Mouse (Mus musculus) CH12.LX (cell line): ENCODE results near the gene Ackr4. TPM values are rescaled to one million over a fixed set of nuclear protein-coding genes. Genes with fewer than 3 reads are reported as not detected.

Source experiments
- DNase-seq: peaks from one replicate; pipeline ENCODE4 v3.0.0-alpha.2; 2013; ENCODE audit errors: extremely low read depth
- H3K27ac ChIP-seq: 2 replicates; pipeline ENCODE4 v1.5.1; 2012; ENCODE audit warnings: low read depth, mild to moderate bottlenecking, control low read depth, moderate library complexity; ENCODE audit not compliant: insufficient read depth
- H3K27me3 ChIP-seq: replicated peaks from 2 replicates; pipeline ENCODE3; 2012; ENCODE audit warnings: inconsistent platforms
- H3K36me3 ChIP-seq, 2 experiments: replicated peaks in 1 of 2; 2 replicates each; pipeline versions ENCODE3 to v1.6.1; 2012; ENCODE audit warnings: inconsistent platforms in 1 of 2, low read length in 1 of 2, mild to moderate bottlenecking in 1 of 2, mixed read lengths in 1 of 2, moderate library complexity in 1 of 2; ENCODE audit not compliant: control insufficient read depth in 1 of 2, insufficient read depth in 1 of 2
- H3K4me1 ChIP-seq, 2 experiments: 2 replicates each; pipeline ENCODE4 v1.6.1; 2012; ENCODE audit warnings: inconsistent platforms in 1 of 2, moderate library complexity in 1 of 2; ENCODE audit not compliant: insufficient read depth in 2 of 2, control insufficient read depth in 1 of 2
- H3K4me2 ChIP-seq: 2 replicates; pipeline ENCODE4 v1.6.1; 2012; ENCODE audit warnings: low read depth, mild to moderate bottlenecking, control low read depth; ENCODE audit not compliant: poor library complexity, insufficient read depth, severe bottlenecking
- H3K4me3 ChIP-seq, 3 experiments: fragments of 150-350 bp in 1 of 3; sonication (generic) in 1 of 3; replicated peaks in 1 of 3; 2 replicates each; pipeline versions ENCODE3 to v1.5.1; 2011 to 2012; ENCODE audit warnings: low read depth in 2 of 3, low read length in 2 of 3, mild to moderate bottlenecking in 2 of 3, moderate library complexity in 2 of 3, control low read depth in 1 of 3, improper control_type of control experiment in 1 of 3, inconsistent platforms in 1 of 3, mixed read lengths in 1 of 3; ENCODE audit not compliant: poor library complexity in 1 of 3
- H3K79me2 ChIP-seq: replicated peaks from 2 replicates; pipeline ENCODE4 v1.6.1; 2012; ENCODE audit warnings: mild to moderate bottlenecking, moderate library complexity; ENCODE audit not compliant: control insufficient read depth, poor library complexity, insufficient read depth, severe bottlenecking; ENCODE audit errors: extremely low read depth
- H3K9ac ChIP-seq: 2 replicates; pipeline ENCODE4 v1.6.1; 2012; ENCODE audit warnings: low read depth, mild to moderate bottlenecking, control low read depth, moderate library complexity; ENCODE audit not compliant: insufficient read depth
- H3K9me3 ChIP-seq: replicated peaks from 2 replicates; pipeline ENCODE3; 2012; ENCODE audit warnings: low read length, inconsistent platforms, mixed read lengths
- BHLHE40 ChIP-seq: IDR thresholded peaks from 2 replicates; pipeline ENCODE4 v1.6.1; 2011; ENCODE audit warnings: mild to moderate bottlenecking, low read depth, low read length, improper control_type of control experiment
- EP300 ChIP-seq: IDR thresholded peaks from 2 replicates; pipeline ENCODE4 v1.6.1; 2011; ENCODE audit warnings: low read length, improper control_type of control experiment
- IRF4 ChIP-seq: IDR thresholded peaks from 2 replicates; pipeline ENCODE4 v1.6.1; 2014; ENCODE audit warnings: low read depth, mild to moderate bottlenecking, inconsistent platforms, low read length, improper control_type of control experiment
- JUN ChIP-seq: IDR thresholded peaks from 2 replicates; pipeline ENCODE4 v1.6.1; 2011; ENCODE audit warnings: low read depth, mild to moderate bottlenecking, low read length, improper control_type of control experiment, moderate library complexity; ENCODE audit not compliant: insufficient read depth
- JUND ChIP-seq: conservative IDR thresholded peaks from 2 replicates; pipeline ENCODE4 v1.6.1; 2011; ENCODE audit warnings: low read depth, low read length, improper control_type of control experiment
- MAFK ChIP-seq: IDR thresholded peaks from 2 replicates; pipeline ENCODE4 v1.6.1; 2011; ENCODE audit warnings: low read length, improper control_type of control experiment; ENCODE audit not compliant: insufficient replicate concordance
- MEF2A ChIP-seq: IDR thresholded peaks from 2 replicates; pipeline ENCODE4 v1.6.1; 2014; ENCODE audit warnings: low read depth, mild to moderate bottlenecking, inconsistent platforms, low read length, improper control_type of control experiment, borderline replicate concordance
- MXI1 ChIP-seq: IDR thresholded peaks from 2 replicates; pipeline ENCODE4 v1.6.1; 2011; ENCODE audit warnings: mild to moderate bottlenecking, low read depth, low read length, improper control_type of control experiment
- PAX5 ChIP-seq: IDR thresholded peaks from 2 replicates; pipeline ENCODE4 v1.6.1; 2012; ENCODE audit warnings: low read length, inconsistent platforms, mixed read lengths
- POLR2AphosphoS2 ChIP-seq: IDR thresholded peaks from 2 replicates; pipeline ENCODE4 v1.6.1; 2011; ENCODE audit warnings: low read depth, low read length, improper control_type of control experiment
- RCOR1 ChIP-seq: conservative IDR thresholded peaks from 2 replicates; pipeline ENCODE4 v1.6.1; 2012; ENCODE audit warnings: low read depth, mild to moderate bottlenecking, inconsistent platforms, low read length, improper control_type of control experiment
- TBP ChIP-seq: conservative IDR thresholded peaks from 2 replicates; pipeline ENCODE4 v1.6.1; 2011; ENCODE audit warnings: low read depth, low read length, improper control_type of control experiment
- USF1 ChIP-seq: IDR thresholded peaks from 2 replicates; pipeline ENCODE4 v1.6.1; 2014; ENCODE audit warnings: low read depth, mild to moderate bottlenecking, inconsistent platforms, low read length, improper control_type of control experiment
- ZC3H11A ChIP-seq: IDR thresholded peaks from 2 replicates; pipeline ENCODE4 v1.6.1; 2012; ENCODE audit warnings: low read depth, mild to moderate bottlenecking, inconsistent platforms, low read length, improper control_type of control experiment
- ZMIZ1 ChIP-seq: IDR thresholded peaks from 2 replicates; pipeline ENCODE4 v1.6.1; 2012; ENCODE audit warnings: low read depth, mild to moderate bottlenecking, inconsistent platforms, low read length, improper control_type of control experiment
- dilution Hi-C: fragments of 300-500 bp; cut with MboI; formaldehyde crosslinking; loops from 2 replicates; pipeline ENCODE4 v1.14.3; 2020; ENCODE audit warnings: low sequenced_read_pairs; ENCODE audit not compliant: extremely low pct_unique_long_range_greater_than_20kb, extremely low pct_ligation_motif_present
- in situ Hi-C: fragments of 300-500 bp; cut with MboI; formaldehyde crosslinking; loops from 3 replicates; pipeline ENCODE4 v1.14.3; 2019; ENCODE audit warnings: low sequenced_read_pairs, low pct_ligation_motif_present, low pct_unique_long_range_greater_than_20kb, mixed read lengths
- polyA plus RNA-seq: library from polyadenylated mRNA; unstranded; fragments of >175 nt; gene quantifications from 2 replicates; pipeline ENCODE4 v1.2.1, GENCODE M21; 2012; ENCODE audit warnings: low read depth; ENCODE audit not compliant: insufficient read length
- total RNA-seq, 2 experiments: library from RNA; depleted of rRNA; stranded (reverse); fragments of 300-350 nt in 1 of 2; fragments of >200 nt in 1 of 2; gene quantifications; 2 replicates each; pipeline ENCODE4 v1.2.3; 2012 to 2014

The Ackr4 gene
- total and polyA plus RNA-seq, 3 experiments = 0.17 to 0.39 (median 0.33) TPM

DNA sequence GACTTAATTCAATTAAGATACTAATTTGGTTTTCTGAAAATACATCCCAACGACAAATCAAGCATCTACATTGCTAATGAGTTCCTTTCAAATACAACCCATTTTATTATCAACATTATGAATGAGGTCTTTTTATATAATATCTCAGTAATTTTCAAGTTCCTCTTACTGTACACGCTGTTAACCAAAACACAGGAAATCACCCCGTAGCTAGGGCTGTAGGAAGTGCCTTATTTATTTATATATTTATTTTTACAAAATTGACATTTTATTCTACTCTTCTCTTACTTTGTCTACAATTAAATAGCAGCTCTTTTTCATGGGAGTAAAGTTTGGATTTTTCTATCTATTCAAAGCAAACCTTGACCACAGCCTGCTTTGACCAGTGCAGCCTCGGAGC, 87.0 kb downstream of the Ackr4 start:
- H3K4me3 ChIP-seq = no peak overlapping the region
- TF ChIP-seq POLR2AphosphoS2 = no peak
- no peak for TF ChIP-seq IRF4
- no peak for TF ChIP-seq RCOR1
- TF ChIP-seq MAFK = no peak
- 0 out of 4 replicates have a peak, but pooled peaks cover 0 to 3% of the 10 kb centered on the region in 2 experiments for H3K4me1 ChIP-seq
- H3K9ac ChIP-seq = no peak overlapping the region
- no peaks in the 10 kb centered on the region for H3K9me3 ChIP-seq
- in situ Hi-C loops = no loop called here
- peaks cover 0 to 6% of the 10 kb centered on the region in 2 experiments for H3K36me3 ChIP-seq
- H3K27ac ChIP-seq = no peak overlapping the region
- dilution Hi-C loops = no loop called here
- H3K27me3 ChIP-seq = no peaks in the 10 kb centered on the region
- no peak overlapping the region for H3K4me2 ChIP-seq
- no peaks in the 10 kb centered on the region for H3K79me2 ChIP-seq
- no peak for DNase-seq

DNA sequence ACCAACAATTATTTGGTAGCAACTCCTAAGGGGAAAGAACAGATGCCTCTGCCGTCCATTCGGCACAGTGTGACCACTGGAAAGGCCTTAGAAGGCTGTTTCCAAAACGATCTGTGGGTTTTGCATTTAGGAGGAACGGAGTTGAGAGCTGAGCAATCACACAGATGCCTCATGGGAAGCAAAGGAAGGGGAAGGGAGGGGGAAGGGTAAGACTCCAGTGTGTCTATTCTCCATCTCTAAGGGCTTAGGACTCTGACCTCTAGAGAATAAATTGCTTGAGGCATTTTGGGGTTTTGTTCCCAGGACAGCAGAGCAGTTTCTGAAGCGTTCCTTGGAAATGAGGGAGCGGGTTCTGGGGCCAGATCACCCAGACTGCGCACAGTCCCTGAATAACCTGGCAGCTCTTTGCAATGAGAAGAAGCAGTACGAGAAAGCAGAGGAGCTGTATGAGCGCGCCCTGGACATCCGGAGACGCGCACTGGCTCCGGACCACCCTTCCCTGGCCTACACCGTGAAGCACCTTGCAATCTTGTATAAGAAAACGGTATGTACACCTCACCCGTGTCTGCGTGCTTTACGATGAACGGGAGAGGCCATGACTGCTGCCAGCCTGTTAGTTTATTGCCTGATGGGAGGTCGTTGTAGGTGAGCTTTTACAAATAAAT, 87.6 kb downstream of the Ackr4 start:
- H3K9ac ChIP-seq = no peak overlapping the region
- H3K4me3 ChIP-seq = no peak overlapping the region
- H3K27ac ChIP-seq = no peak overlapping the region
- no peaks in the 10 kb centered on the region for H3K9me3 ChIP-seq
- H3K36me3 ChIP-seq = peaks cover 0 to 6% of the 10 kb centered on the region in 2 experiments
- 0 out of 4 replicates have a peak, but pooled peaks cover 0 to 3% of the 10 kb centered on the region in 2 experiments for H3K4me1 ChIP-seq
- no peak for DNase-seq
- TF ChIP-seq USF1 = no peak
- no peak for TF ChIP-seq BHLHE40
- no peak for TF ChIP-seq IRF4
- no peak for TF ChIP-seq JUN
- no peak for TF ChIP-seq JUND
- no peak for TF ChIP-seq RCOR1
- no peak for TF ChIP-seq PAX5
- TF ChIP-seq MEF2A = no peak
- TF ChIP-seq TBP = no peak
- no peak for TF ChIP-seq ZC3H11A
- TF ChIP-seq EP300 = no peak
- TF ChIP-seq MXI1 = no peak
- dilution Hi-C loops (no loop called here), in situ Hi-C loops (no loop called here)
- no peaks in the 10 kb centered on the region for H3K79me2 ChIP-seq
- no peaks in the 10 kb centered on the region for H3K27me3 ChIP-seq
- H3K4me2 ChIP-seq = no peak overlapping the region

DNA sequence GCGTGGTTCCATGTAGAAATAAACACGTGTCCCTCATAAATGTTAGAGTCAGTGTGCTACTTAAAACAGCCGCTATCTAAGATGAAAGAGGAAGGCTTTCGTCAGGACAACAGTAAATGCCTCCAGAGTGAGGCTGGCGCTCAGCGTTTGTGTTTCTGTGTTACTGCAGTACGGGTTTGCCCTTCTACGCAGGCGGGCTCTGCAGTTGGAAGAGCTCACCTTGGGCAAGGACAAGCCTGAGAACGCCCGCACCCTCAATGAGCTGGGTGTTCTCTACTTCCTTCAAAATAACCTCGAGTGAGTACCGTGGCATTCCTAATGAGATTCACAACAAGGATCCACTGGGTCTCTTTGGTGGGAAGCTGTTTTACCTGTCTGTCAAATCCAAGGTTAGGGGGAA, 88.5 kb downstream of the Ackr4 start:
- Histone ChIP-seq H3K4me1 (0 out of 4 replicates have a peak, but pooled peaks cover 0 to 3% of the 10 kb centered on the region in 2 experiments), H3K9ac (no peak overlapping the region), H3K27me3 (no peaks in the 10 kb centered on the region), H3K4me2 (no peak overlapping the region), H3K36me3 (peaks cover 0 to 6% of the 10 kb centered on the region in 2 experiments), H3K27ac (no peak overlapping the region), H3K9me3 (no peaks in the 10 kb centered on the region), H3K4me3 (no peak overlapping the region), H3K79me2 (no peaks in the 10 kb centered on the region)
- dilution Hi-C loops = no loop called here
- DNase-seq = no peak
- no peak for TF ChIP-seq ZMIZ1
- in situ Hi-C loops = no loop called here
